Mouse (Mus musculus): ENCODE results near the gene Hmg20b.

The Hmg20b gene

DNA sequence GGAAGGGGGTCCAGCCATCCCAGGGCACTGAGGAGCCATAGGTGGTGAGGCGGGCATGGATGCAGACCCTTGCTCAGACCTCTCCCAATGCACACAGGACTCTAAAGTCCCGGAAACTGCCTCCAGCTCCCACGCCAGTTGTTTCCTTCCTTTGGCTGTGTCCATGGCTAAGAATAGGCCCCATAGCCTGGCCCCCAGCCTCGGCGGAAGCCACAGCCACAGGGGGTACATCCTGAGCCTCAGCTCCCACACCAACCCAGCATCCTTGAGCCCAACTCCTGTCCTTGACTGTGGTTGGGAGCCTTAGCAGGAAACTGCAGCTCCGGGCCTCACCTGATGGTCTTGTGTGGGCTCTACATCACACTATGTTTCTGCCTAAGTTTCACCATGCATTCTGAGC is 23.4 kb downstream of the Hmg20b start:
- no peak for DNase-seq (ENCODE audit: low spot score in 2 of 2)

DNA sequence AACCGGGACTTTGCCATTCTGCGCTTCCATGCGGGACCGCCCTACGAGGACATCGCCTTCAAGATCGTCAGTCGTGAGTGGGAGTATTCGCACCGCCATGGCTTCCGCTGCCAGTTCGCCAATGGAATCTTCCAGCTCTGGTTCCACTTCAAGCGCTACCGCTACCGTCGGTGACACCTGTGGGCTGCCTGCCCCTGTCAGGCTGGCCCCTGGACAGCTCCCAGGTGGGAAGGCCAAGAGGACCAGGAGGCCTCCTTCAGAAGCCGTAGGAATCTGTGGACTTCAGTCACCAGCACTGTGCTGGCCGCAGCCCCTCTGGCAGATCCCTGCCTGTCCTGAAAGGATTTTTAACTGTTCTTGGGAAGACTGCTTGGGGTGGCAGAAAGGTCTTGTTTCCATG is 24.5 kb downstream of the Hmg20b start:
- no peak for DNase-seq (ENCODE audit: low spot score in 2 of 2)

DNA sequence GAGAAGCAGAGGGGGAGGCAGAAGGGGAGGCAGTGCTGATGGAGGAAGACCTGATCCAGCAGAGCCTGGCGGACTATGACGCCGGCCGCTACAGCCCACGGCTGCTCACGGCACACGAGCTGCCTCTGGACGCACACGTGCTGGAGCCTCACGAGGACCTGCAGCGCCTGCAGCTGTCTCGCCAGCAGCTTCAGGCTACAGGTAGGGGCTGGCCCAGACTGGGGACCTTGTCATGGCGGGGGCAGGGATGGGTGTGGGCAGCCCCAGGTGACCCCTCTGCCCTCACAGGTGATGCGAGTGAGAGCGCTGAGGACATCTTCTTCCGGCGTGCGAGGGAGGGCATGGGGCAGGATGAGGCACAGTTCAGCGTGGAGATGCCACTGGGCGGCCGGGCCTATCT is 25.1 kb downstream of the Hmg20b start:
- DNase-seq (ENCODE audit: low spot score in 2 of 2) = no peak

DNA sequence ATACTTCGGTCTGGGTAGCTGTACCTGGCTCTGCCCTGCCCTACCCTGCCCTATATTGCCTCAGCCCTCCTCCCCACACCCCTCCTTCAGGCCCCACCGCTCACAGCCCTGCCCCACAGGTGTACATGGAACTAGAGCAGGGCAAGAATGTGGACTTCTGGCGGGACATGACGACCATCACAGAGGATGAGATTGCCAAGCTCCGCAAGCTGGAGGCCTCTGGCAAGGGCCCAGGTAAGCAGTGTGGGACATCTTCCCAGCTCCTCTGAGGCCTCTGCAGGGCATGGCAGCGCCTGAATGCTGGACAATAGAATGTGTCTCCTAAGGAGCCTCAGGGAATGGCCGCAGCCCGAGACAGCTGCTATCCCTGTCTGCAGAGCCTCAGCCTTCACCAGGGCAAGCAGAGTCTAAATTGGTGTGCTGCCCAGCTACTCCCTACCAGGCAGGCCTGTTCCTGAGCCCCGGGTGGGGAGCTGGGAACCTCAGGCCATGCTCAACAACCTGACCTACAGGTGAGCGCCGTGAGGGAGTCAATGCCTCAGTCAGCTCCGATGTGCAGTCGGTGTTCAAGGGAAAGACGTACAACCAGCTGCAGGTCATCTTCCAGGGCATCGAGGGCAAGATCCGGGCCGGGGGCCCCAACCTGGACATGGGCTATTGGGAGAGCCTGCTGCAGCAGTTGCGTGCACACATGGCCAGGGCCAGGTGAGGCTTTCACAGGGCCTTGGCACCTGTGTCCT is 26.3 kb downstream of the Hmg20b start:
- DNase-seq (ENCODE audit: low spot score in 2 of 2) = no peak

DNA sequence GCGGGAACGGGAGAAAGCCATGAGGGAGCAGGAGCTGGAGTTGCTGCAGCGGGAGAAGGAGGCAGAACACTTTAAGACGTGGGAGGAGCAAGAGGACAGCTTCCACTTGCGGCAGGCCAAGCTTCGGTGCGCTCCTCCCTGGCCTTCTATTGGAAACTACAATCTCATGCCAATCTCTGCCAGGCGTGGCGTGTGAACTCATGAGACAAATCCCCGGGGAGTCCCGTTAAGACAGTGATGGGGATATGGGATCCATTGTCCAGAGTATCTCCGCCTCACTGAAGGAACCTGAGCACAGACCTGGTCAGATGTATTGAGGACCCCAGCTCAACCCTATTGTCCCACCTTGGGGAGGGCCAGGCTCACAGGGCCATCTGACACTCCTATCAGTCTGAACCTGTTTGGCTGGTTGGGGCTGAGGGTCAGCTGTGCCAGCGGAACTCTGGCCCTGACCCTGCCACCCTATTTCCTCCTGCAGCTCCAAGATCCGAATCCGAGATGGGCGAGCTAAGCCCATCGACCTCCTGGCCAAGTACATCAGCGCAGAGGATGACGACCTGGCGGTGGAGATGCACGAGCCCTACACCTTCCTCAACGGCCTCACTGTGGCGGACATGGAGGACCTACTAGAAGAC is 27.0 kb downstream of the Hmg20b start:
- no peak for DNase-seq (ENCODE audit: low spot score in 2 of 2)

DNA sequence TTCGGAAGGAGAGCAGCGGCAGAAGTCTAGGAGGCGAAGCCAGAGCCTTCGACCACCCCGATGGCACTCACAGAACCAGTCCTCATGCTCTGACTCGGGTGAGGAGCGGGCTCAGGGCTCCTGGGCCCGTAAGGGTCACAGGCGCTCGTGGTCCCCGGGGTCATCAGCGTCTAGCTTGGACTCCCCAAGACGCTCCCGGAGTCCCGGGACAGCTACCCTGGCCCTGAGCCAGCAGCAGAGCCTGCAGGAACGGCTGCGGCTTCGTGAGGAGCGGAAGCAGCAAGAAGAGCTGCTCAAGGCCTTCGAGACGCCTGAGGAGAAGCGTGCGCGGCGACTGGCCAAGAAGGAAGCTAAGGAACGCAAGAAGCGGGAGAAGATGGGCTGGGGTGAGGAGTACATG is 27.8 kb downstream of the Hmg20b start:
- DNase-seq (ENCODE audit: low spot score in 2 of 2) = no peak

DNA sequence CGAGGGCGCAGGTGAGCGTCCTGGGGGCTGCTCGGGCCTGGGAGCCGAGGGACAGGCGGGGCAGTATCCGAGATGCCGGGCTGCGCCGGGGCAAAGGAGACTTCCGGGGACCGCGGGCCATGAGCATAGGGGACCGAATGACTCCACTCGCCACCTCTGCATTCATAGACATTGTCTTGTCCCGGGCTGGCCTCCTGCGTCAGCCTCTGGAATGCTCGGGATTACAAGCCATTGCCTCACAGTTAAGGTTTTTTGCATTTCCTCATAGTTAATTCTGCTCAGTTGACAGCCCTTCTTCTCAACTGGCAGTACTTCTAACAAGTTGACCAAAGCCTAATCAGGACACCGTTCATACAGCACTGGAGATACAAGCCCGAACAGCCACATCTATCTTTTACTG is 28.8 kb downstream of the Hmg20b start:
- no peak for DNase-seq (ENCODE audit: low spot score in 2 of 2)

DNA sequence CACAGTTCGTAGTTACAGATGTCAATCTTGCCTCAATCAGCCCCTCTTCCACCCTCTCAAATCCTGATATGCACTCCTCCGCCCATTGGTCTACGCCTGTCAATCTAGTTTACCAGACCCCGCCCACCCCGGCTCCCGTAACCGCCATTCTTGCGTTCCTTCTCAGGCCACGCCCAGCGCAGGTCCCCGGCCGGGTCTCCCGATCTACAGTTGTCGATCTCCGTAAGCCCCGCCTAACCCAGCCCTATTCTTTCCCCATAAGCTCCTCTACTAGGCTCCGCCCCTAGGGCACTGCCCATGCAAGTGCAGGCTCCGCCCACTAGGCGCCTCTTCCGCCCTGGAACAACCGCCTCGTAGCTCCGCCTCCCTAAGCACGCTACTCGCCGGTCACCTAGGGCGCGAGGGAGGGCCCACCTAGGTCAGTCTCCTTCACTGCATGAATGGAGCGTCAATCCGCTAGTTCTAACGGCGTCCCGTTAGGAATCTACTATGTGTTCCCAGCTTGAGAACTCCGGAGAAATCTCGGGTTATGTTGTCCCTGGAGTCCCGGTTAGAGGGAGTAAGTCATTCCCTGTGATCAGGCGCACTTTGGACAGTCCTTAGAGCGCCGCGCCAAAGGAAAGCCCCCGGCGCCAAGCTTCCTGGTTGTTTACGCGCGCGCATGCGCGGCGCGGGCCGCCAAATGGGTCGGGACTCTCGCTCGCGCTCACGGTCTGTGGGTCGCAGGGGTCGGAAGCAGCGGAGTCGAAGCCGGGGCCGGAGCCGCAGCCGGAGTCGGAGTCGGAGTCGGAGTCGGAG is 29.5 kb downstream of the Hmg20b start, which contains the start of gene Cactin:
TSS of gene Cactin (plus strand) at position 554 of the 798 bp plus-strand sequence.
- peak; percentile 99 to 100 for DNase-seq (ENCODE audit: low spot score in 2 of 2)

DNA sequence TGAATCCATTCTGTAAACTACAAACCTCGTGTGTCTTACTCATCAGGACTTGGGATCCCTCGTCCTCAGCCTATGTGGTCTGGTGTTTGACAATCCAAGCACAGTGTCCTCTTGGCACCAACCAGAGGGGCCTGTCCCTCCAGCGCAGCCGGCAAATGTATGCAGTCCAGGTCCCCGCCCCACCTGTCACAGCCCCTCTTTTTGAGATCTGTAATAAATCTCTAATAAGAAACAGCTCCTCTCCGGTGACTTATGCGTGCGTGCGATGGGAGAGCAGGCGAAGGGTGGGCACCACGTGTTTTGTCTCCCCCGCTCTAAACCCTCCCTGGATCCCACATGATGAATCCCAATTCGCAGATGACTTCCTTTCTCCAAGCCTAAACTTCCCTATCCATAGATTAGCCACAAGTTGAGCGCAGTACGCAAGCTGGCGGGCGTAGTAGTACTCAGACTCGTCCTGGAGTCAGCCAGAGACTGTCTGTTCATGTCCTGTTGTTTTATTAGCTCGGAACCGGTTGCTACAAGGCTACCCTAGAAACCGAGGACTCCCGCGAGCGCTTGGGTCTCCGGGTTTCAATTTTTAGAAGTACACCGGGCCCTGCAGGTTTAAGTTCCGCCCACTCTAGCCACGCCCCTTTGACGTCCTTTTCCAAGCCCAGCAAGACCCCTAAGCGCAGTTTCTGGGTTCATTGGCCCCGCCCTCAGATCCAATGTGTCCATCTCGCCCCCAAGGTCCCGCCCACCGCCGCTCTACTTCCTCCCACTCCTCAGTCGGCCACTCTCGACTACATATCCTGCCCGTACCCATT is 30.3 kb downstream of the Hmg20b start:
- no peak for DNase-seq (ENCODE audit: low spot score in 2 of 2)

DNA sequence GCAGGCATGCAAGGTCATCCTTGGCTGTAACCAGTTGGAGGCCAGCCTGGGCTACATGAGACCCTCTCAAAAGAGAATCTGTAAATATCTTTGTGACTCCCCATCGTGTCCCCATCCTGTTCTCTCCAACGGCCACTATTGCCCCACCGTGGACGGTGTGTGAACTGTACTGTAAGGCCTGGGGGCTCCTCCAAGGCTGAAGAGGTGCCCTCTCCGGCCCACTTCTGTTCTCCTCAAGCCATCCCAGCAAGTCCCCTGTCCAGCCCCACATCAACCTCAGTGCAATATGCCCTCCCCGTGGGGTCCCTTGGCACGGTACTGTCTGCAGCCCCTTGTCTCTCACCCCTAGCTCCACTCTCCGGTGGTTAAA is 31.0 kb downstream of the Hmg20b start:
- no peak for DNase-seq (ENCODE audit: low spot score in 2 of 2)

DNA sequence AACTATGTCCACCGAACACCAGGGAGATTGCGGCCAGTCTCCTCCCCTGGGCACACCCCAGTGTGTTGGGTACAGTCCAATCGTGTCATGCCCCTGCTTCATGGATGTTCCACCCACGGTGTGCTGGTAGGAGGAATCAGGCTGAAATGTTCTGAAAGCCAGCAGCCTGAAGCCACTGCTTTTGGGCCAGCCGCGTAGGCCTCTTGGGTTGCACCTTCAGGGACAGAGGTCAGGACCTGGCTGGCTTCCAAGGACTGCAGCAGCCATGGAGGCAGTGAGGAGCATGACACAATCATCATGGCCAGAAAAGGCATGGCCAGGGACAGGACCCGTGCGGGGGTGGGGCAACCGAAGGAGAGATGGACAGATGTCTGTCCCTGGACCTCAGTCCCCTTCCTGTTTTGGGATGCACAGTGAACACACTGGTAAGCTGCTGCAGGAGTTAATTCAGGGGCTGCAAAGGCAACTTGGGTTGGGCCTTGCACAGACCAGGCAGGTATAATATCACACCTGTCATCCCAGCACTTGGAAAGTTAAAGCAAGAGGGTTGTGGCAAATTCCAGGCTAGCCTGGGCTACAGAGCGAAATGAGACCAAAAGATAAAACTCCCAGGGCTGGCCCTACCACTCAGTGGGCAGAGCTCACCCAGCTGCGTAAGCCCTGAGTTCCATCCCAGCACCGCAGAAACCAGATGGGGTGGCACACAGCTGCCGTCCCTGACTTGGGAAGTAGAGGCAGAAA is 31.5 kb downstream of the Hmg20b start:
- no peak for DNase-seq (ENCODE audit: low spot score in 2 of 2)

DNA sequence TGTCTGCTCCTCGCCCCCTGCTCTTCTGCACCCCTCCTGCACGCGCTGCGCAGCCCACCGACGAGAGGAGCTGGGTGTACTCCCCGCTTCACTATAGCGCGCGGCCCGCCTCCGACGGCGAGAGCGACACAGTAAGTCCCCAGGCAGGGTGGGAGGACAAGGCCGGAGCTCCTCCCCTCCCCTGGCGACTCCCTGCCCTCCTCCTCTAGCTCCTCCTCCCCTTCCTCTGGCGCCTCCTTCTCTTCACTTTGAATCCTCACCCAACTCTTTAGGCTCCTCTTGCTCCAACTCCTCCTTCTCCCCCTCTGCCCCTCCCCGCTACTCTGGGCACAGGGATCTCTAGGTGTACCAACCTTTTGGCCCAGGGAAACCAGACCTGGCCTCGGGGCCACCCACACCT is 33.0 kb downstream of the Hmg20b start:
- DNase-seq (ENCODE audit: low spot score in 2 of 2) = no peak

DNA sequence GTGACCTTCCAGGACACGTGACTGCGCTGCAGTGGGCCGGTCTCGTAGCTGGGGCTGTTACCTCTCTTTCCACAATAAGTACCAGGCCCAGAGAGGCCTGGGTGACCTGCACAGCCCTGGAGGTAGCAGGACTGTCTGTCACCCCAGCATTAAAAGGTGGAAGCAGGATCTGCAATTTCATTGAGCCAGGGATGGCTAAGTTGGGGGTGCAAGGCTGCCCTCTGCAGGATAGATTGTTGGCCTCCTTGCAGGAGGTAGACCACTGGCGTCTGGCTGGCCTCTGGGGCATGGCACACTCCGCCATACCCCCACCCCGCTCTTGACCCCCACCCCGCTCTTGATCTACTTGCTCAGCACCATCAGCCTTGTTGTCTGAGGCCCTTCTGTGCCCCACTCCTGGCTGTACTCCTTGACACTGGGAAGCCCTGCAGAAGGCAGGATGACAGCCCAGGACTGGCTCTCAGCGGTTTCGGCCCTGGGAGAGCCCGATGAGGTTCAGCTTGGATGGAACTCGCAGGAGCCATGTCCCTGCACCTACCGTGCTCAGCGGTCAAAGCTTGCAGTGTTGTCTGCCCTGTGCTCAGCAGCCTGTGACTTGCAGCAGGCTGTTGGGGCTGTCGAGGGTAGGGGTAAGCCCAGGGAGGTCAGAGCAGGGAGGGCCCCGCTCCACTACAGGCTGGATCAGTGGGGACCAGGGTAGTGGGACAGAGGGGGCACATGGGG is 33.8 kb downstream of the Hmg20b start:
- DNase-seq (ENCODE audit: low spot score in 2 of 2) = no peak

DNA sequence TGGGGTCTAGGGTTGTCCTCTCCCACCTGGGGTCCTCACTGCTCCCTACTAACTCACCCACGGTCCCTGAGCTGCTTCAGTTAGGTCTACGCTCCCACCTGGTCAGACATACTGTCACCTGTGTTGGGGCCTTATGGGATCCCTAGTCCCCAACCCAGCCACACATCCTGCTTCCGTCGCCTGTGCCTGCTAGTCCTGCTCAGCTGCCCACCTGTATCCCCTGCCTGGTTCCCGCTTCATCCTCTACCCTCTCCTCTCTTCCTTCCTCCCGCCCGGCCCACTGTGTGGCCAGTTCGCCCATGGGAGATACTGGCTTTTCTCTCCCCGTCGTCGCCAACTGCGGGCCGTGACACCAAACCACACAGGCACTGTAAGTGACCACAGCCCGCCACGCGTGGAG is 34.7 kb downstream of the Hmg20b start:
- DNase-seq (ENCODE audit: low spot score in 2 of 2) = no peak

DNA sequence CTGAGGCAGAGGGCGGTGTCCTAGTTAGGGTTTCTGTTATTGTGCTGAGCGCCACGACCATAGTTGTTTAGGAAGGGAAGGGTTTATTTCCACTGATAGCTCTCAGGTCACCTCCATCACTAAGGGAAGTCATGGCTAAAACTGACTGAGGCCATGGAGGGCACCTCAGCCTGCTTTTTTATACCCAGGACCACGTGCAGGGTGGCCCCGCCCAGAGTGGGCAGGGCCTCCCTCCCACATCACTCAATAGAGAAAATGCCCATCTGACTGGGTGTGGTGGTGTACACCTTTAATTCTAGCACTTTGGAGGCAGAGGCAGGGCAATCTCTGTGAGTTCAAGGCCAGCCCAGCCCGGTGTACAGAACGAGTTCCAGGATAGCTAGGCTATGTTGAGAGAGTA is 36.1 kb downstream of the Hmg20b start:
- no peak for DNase-seq (ENCODE audit: low spot score in 2 of 2)

DNA sequence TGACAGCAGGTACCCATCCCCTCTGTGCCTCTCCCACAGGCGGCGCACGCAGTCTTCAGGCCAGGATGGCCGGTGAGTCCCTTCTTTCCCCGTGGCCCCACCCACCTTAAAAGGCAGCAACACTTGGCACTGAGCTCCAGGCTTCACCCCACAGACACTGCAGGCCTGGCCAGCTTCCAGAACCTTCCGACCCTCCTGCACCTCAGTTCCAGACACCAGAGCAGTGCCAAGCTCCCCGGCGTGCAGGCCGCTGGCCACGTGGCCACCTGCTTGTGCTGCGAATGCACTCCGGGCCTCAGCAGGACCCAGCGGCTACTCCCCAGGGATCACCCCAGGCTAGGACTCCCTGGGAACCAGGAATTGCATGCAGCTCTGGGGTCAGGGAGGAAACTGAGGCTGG is 36.7 kb downstream of the Hmg20b start:
- DNase-seq (ENCODE audit: low spot score in 2 of 2) = no peak

DNA sequence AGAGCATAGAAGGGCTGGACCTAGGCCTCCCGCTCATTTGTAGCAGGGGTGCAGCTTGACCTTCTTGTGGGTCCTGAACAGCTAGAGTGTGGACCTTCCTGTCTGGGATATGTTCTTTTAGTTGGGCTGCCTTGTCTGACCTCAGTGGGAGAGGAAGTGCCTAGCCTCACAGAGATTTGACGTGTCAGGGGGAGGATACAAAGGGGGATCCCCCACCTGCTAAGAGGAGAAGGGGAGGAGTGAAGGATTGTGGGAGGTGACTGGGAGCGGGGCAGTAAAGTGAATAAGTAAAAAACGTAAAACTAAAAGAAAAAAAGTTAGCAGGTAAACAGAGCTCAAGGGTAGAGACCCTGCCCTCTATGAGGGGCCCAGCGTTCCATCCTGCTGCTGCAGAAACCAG is 40.7 kb downstream of the Hmg20b start:
- DNase-seq (ENCODE audit: low spot score in 2 of 2) = no peak

DNA sequence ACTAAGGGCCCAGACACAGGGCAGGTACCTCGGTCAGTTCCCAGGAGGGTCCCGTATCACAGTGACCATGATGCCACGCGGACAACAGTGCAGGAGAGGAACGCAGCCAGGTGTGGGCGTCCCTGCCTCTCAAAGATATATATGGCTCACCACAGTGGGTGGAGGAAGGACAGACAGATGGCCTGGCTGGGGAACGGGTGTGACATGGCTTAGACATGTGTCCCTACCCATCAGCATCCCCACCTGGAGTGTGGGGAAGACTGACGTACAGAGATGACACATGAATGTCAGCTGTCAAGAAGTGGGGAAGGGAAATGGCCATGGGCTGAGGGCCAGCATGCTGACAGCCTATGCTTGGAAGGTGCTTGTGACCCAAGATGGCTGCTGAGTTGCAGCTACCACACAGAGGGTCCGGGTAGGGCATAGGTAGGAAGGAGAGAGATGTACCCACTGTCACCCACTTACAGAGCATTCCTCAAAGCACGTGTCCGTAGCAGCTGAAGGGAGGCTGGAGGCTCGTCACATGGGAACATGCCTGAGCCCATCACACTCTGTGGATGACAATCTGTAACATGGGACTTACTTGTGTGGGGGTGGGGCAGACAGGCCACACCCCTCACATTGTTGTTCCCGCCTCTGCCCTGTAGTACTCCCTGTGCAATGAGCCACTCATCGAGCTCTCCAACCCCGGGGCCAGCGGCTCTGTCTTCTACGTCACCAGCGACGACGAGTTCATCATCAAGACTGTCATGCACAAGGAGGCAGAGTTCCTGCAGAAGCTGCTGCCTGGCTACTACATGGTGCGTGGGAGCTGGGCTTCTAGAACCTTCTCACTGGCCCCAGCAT is 43.2 kb downstream of the Hmg20b start:
- DNase-seq (ENCODE audit: low spot score in 2 of 2) = peak in 1 of 2 experiments; percentile 69

DNA sequence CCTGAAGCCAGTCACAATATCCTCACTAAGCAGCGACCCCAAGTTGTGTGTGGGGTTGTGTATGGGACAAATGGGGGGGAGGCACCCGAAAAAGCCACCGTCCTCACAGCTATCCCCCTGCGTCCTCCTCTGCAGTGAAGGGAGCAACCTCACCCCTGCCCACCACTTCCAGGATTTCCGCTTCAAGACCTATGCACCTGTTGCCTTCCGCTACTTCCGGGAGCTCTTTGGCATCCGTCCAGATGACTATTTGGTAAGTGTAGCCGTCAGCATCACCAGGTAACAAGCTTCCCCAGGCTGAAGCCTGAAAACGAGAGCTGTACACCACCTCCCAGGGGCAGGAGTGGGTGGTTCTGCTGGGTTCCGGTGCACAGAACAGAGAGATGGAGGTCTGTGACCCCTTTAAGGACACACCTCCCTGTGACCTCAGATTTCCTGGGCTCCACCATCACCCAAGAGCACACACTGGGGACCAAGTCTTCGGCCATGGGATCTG is 44.1 kb downstream of the Hmg20b start:
- DNase-seq (ENCODE audit: low spot score in 2 of 2) = no peak

All from right cerebral cortex, postnatal 36 days (tissue).